Mouse (Mus musculus) lung, adult 2 months (tissue): Measurements from ENCODE around the gene Rassf9. TPM values are rescaled to one million over a fixed set of nuclear protein-coding genes. Genes with fewer than 3 reads are reported as not detected.

Experiments
- DNase-seq: peaks from one replicate; pipeline ENCODE4 v3.0.0; 2022
- H3K4me1 ChIP-seq: fragments of 200-500 bp; 2 replicates; pipeline ENCODE4 v1.6.1; 2011; ENCODE audit warnings: low read length; ENCODE audit not compliant: control insufficient read depth, insufficient read depth
- H3K4me3 ChIP-seq: fragments of 200-500 bp; replicated peaks from 2 replicates; pipeline ENCODE3; 2011; ENCODE audit warnings: low read depth, mild to moderate bottlenecking, control low read depth, low read length; ENCODE audit errors: extremely low read depth
- CTCF ChIP-seq: fragments of 200-500 bp; IDR thresholded peaks from 2 replicates; pipeline ENCODE4 v1.5.1; 2011; ENCODE audit warnings: mild to moderate bottlenecking, low read length, control low read depth; ENCODE audit not compliant: insufficient read depth
- POLR2A ChIP-seq: fragments of 200-500 bp; IDR thresholded peaks from 2 replicates; pipeline ENCODE4 v1.6.1; 2011; ENCODE audit warnings: low read depth, mild to moderate bottlenecking, control low read depth, low read length, borderline replicate concordance; ENCODE audit errors: extremely low read depth
- WGBS: fragments of 180-500 bp; shearing (Covaris S2); methylation state at CpG from one replicate; pipeline ENCODE4 v1.1.7; 2018; 5-methylcytosine and 5-hydroxymethylcytosine counted together
- polyA plus RNA-seq: library from polyadenylated mRNA; depleted of rRNA; stranded (reverse); fragments of >200 nt; gene quantifications from 2 replicates; pipeline ENCODE4 v1.2.3, GENCODE M21; 2012; rRNA removed

The Rassf9 gene
- polyA plus RNA-seq, result 2.0 and 5.1 TPM in 2 replicates

GRCm38 (mm10) chr10:102511807-102512461, at the start of gene Rassf9:
Gene Rassf9 (plus strand): TSS chr10:102512222.
- Histone ChIP-seq H3K4me1 (no peaks in the 10 kb centered on the region; the same call in none of the 2 replicates), H3K4me3 (peak within 1 kb of the TSS; percentile 51)
- peak; percentile 52 for DNase-seq
- 12% methylated on average over 5 of the region's 5 CpGs for WGBS
- TF ChIP-seq POLR2A (peak; percentile 40; the same call in 1 of the 2 replicates), CTCF (no peak)

DNA sequence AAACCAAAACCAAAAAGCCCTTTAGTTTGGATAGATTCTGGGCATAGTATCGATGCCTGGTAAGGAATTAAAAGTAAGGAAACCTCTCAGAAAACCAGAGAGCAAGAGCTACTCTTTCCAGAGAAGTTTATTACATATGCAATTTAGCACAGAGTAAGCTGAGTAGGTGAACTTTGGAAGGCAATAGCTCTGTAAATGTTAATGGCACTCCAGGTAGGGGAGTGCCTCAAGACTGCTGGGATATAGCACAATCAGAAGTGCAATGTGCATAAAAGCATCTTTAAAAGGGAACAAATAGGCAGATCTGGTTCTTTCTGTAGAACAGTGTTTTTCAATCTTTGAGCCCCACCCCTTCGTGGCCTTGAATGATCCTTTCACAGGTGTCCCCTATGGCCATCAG, 42.6 kb upstream of the Rassf9 start:
- DNase-seq, result no peak
- H3K4me1 ChIP-seq, result no peaks in the 10 kb centered on the region
- H3K4me3 ChIP-seq, result no peak overlapping the region
- WGBS, result 81% methylated on average over 2 of the region's 2 CpGs
- TF ChIP-seq CTCF, result no peak
- TF ChIP-seq POLR2A, result no peak

DNA sequence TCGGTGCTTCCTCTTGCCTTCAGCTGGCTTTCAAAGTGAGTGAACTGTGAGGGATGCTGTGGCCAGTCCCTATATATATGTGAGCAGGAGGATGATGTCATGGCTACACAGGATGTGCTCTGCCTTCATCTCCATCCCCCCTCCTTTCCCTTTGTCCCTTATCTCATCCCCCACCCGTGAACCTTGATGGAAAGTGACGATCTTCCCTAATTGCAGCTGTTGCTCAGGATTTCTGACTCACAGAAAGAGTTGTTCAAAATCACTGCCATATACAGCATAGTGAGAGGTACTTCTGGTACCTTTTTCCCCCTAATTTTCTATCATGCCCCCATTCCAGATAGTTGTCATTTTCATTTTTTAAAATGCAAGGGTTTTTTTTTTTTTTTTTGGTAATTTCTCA, 21.6 kb upstream of the Rassf9 start, which contains the start of gene Nts:
TSS of gene Nts (minus strand) at position 101 of the 400 bp plus-strand sequence.
- H3K4me1 ChIP-seq, result no peaks in the 10 kb centered on the region
- no peak for DNase-seq
- 1% methylated on average over 3 of the region's 3 CpGs for WGBS
- no peak within 1 kb of the TSS for H3K4me3 ChIP-seq
- no peak for TF ChIP-seq CTCF
- TF ChIP-seq POLR2A, result no peak

GRCm38 (mm10) chr10:102491792-102492191, 20.2 kb upstream of the Rassf9 start:
- TF ChIP-seq POLR2A (no peak), CTCF (peak; percentile 44; the same call in 1 of the 2 replicates)

DNA sequence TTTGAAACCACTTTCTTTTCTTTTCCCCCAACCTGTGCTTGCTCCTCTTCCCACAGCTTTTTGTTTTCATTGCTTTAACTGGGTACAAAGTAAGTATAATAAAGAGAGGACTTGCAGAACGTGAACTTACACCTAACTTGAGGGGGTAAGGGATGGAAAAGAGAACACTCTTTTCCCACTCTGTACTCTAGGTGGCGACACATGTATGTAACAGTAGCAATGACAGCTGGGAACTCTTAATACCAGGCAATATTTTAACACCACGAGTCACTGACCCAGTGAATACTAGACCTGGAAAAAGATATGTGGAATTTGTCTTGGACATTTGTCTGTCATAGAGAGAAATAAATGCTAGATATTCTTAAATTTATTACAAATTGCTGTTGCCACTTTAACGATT, 13.3 kb upstream of the Rassf9 start:
- Histone ChIP-seq H3K4me3 (no peak overlapping the region), H3K4me1 (no peaks in the 10 kb centered on the region)
- WGBS, result 19% methylated on average over 4 of the region's 4 CpGs
- no peak for DNase-seq
- no peak for TF ChIP-seq POLR2A
- peak; percentile 38; the same call in 1 of the 2 replicates for TF ChIP-seq CTCF

More at GRCm38 (mm10) chr10:102491792-102492191, 20.2 kb upstream of the Rassf9 start:
- no peak for DNase-seq
- 12% methylated on average over 3 of the region's 3 CpGs for WGBS
- Histone ChIP-seq H3K4me3 (no peak overlapping the region), H3K4me1 (no peaks in the 10 kb centered on the region)

DNA sequence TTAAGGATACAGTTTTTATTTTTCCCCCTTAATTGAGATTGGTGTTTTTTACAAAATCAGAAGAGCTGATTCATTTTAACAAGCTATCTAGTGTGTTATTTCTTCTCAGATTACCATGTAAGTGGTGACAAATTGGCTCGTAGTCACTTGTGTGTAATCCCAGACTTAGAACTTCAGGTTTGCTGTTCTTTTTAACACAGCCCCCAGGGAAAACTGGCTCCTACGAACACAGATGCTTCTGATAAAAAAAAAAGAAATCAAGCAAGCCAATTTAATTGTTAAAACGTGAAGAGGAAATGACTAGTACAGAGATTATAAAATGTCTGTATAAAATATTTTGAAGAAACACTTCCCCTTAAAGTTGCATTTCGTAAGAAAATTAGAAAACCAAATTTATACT, 4.6 kb upstream of the Rassf9 start:
- WGBS, result 42% methylated on average over 4 of the region's 4 CpGs
- H3K4me1 ChIP-seq, result no peaks in the 10 kb centered on the region; the same call in none of the 2 replicates
- no peak overlapping the region for H3K4me3 ChIP-seq
- no peak for DNase-seq
- no peak for TF ChIP-seq CTCF
- TF ChIP-seq POLR2A, result no peak

DNA sequence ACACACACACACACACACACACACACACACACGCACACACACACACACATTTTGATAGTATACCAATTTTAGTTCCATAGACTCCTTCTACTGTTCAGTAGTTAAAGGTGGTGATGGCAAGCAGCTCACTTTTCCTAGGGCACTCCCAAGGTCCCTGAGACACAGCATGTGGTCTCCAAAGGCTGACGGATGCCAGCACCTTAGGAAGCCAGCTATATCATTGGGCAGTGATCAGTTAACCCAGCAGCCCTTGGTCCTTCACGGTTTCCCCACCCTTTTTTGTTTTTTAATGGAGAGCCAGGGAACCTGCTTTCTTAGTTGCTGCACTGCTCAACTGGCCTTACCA, 588 bp upstream of the Rassf9 start:
- Histone ChIP-seq H3K4me3 (peak overlapping the region; percentile 51), H3K4me1 (no peaks in the 10 kb centered on the region; the same call in none of the 2 replicates)

GRCm38 (mm10) chr10:102514159-102514558, 2.1 kb downstream of the Rassf9 start:
- DNase-seq, result no peak

More for the DNA sequence above, 588 bp upstream of the Rassf9 start:
- 36% methylated on average over 3 of the region's 3 CpGs for WGBS
- no peak for TF ChIP-seq POLR2A
- no peak for TF ChIP-seq CTCF
- DNase-seq, result no peak

DNA sequence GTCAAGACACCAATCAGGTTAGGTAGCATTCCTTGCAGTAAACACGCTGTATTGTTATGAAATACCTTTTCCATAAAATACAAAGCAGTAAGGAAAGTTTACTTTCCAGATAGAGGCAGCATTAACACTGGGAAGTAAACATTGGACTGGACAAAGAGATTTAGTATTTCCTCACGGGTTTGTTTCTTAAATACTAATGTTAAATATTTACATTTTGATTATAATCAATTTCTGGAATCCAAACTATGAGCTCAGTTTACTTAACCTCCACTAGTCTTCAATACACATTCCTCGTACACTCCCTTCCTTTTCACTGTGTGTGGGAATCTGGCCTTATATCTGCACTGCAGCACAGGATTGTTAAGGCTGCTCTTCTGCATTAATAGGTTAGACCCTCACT, 15.9 kb downstream of the Rassf9 start:
- WGBS, result 23% methylated on average over 3 of the region's 3 CpGs
- TF ChIP-seq CTCF (no peak), POLR2A (no peak)
- Histone ChIP-seq H3K4me1 (peaks cover 12% of the 10 kb centered on the region), H3K4me3 (no peak overlapping the region)
- DNase-seq, result no peak

More at GRCm38 (mm10) chr10:102514159-102514558, 2.1 kb downstream of the Rassf9 start:
- TF ChIP-seq CTCF, result no peak
- TF ChIP-seq POLR2A, result no peak
- Histone ChIP-seq H3K4me3 (peak overlapping the region; percentile 57), H3K4me1 (no peaks in the 10 kb centered on the region; the same call in none of the 2 replicates)
- 0% methylated on average over 1 of the region's 1 CpGs for WGBS

DNA sequence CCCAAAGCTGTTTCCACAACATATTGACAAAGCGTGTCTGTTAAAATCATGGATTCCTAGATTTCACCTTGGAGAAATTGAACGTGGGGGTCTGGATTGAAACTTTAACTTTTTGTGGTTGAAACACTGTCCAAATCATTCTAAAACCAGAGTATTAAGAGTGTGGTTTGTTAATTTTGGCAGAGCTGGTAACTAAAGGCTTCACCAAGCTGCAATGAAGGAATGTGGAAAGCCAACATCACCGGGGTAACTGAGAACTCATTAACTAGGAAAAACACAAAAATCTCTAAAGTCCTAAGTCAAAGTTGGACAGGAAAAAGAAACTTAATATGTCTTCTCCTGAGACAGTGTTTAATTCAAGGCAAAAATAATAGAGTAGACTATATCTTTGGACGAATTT, 41.9 kb downstream of the Rassf9 start:
- TF ChIP-seq POLR2A (no peak), CTCF (no peak)
- H3K4me1 ChIP-seq, result no peaks in the 10 kb centered on the region
- H3K4me3 ChIP-seq, result no peak overlapping the region
- no peak for DNase-seq
- WGBS, result 58% methylated on average over 4 of the region's 4 CpGs
